Mouse (Mus musculus): ENCODE results near the gene Ankfn1. TPM values are rescaled to one million over a fixed set of nuclear protein-coding genes. Genes with fewer than 3 reads are reported as not detected.

Gene Ankfn1
- polyA plus RNA-seq, 1 experiment from 2014 or later: 1.8 TPM

GRCm38 (mm10) chr11:89418644-89419043, 358.8 kb downstream of the Ankfn1 start:
- WGBS: 87% methylated on average over 12 of the region's 12 CpGs
- ATAC-seq (ENCODE audit: insufficient number of reproducible peaks, low FRiP score, low TSS enrichment, low read depth): no peak

GRCm38 (mm10) chr11:89416769-89417168, 360.7 kb downstream of the Ankfn1 start:
- ATAC-seq (ENCODE audit: insufficient number of reproducible peaks, low FRiP score, low TSS enrichment, low read depth): no peak
- H3K4me3 ChIP-seq (replicated peaks): no peak overlapping the region
- H3K36me3 ChIP-seq: no peaks in the 10 kb centered on the region
- H3K9ac ChIP-seq: no peak overlapping the region
- H3K9me3 ChIP-seq (replicated peaks): no peaks in the 10 kb centered on the region
- peaks cover 6% of the 10 kb centered on the region; the same call in 1 of the 2 replicates for H3K4me1 ChIP-seq
- H3K4me2 ChIP-seq (replicated peaks): no peak overlapping the region
- WGBS: 79% methylated on average over 6 of the region's 6 CpGs
- H3K27me3 ChIP-seq: no peaks in the 10 kb centered on the region
- no peak overlapping the region for H3K27ac ChIP-seq (replicated peaks)

More at GRCm38 (mm10) chr11:89418644-89419043, 358.8 kb downstream of the Ankfn1 start:
- Histone ChIP-seq H3K4me3 (replicated peaks) (no peak overlapping the region), H3K9ac (no peak overlapping the region), H3K27me3 (no peaks in the 10 kb centered on the region), H3K4me2 (replicated peaks) (no peak overlapping the region), H3K9me3 (replicated peaks) (no peaks in the 10 kb centered on the region), H3K36me3 (no peaks in the 10 kb centered on the region), H3K27ac (replicated peaks) (no peak overlapping the region), H3K4me1 (peaks cover 17% of the 10 kb centered on the region)

GRCm38 (mm10) chr11:89408774-89409173, 368.7 kb downstream of the Ankfn1 start:
- 59% methylated on average over 6 of the region's 6 CpGs for WGBS
- Histone ChIP-seq H3K27me3 (no peaks in the 10 kb centered on the region), H3K4me3 (replicated peaks) (no peak overlapping the region), H3K36me3 (no peaks in the 10 kb centered on the region), H3K27ac (replicated peaks) (no peak overlapping the region), H3K9ac (no peak overlapping the region), H3K4me1 (no peaks in the 10 kb centered on the region), H3K4me2 (replicated peaks) (no peak overlapping the region), H3K9me3 (replicated peaks) (no peaks in the 10 kb centered on the region)
- ATAC-seq (ENCODE audit: insufficient number of reproducible peaks, low FRiP score, low TSS enrichment, low read depth): no peak

- Histone ChIP-seq H3K4me1 (no peaks in the 10 kb centered on the region), H3K4me3 (replicated peaks) (no peak overlapping the region), H3K27me3 (no peaks in the 10 kb centered on the region), H3K4me2 (replicated peaks) (no peak overlapping the region), H3K27ac (replicated peaks) (no peak overlapping the region), H3K9me3 (replicated peaks) (no peaks in the 10 kb centered on the region), H3K36me3 (no peaks in the 10 kb centered on the region), H3K9ac (no peak overlapping the region)
- no peak for ATAC-seq (ENCODE audit: insufficient number of reproducible peaks, low FRiP score, low TSS enrichment, low read depth)
- 92% methylated on average over 1 of the region's 1 CpGs for WGBS
Observed at GRCm38 (mm10) chr11:89404489-89404888, 373.0 kb downstream of the Ankfn1 start.

GRCm38 (mm10) chr11:89403436-89403835, 374.0 kb downstream of the Ankfn1 start:
- no peaks in the 10 kb centered on the region for H3K4me1 ChIP-seq
- WGBS: 93% methylated on average over 14 of the region's 14 CpGs
- H3K36me3 ChIP-seq: no peaks in the 10 kb centered on the region
- H3K4me3 ChIP-seq (replicated peaks): no peak overlapping the region
- H3K9ac ChIP-seq: no peak overlapping the region
- no peaks in the 10 kb centered on the region for H3K9me3 ChIP-seq (replicated peaks)
- no peak for ATAC-seq (ENCODE audit: insufficient number of reproducible peaks, low FRiP score, low TSS enrichment, low read depth)
- H3K27me3 ChIP-seq: no peaks in the 10 kb centered on the region
- no peak overlapping the region for H3K4me2 ChIP-seq (replicated peaks)
- H3K27ac ChIP-seq (replicated peaks): no peak overlapping the region

GRCm38 (mm10) chr11:89388851-89389250, 388.6 kb downstream of the Ankfn1 start:
- H3K4me2 ChIP-seq (replicated peaks): no peak overlapping the region
- H3K27ac ChIP-seq (replicated peaks): no peak overlapping the region
- no peak overlapping the region for H3K9ac ChIP-seq
- no peaks in the 10 kb centered on the region for H3K4me1 ChIP-seq
- no peaks in the 10 kb centered on the region for H3K9me3 ChIP-seq (replicated peaks)
- WGBS: 75% methylated on average over 2 of the region's 2 CpGs
- no peaks in the 10 kb centered on the region for H3K36me3 ChIP-seq
- no peak overlapping the region for H3K4me3 ChIP-seq (replicated peaks)
- no peak for ATAC-seq (ENCODE audit: insufficient number of reproducible peaks, low FRiP score, low TSS enrichment, low read depth)
- no peaks in the 10 kb centered on the region for H3K27me3 ChIP-seq

GRCm38 (mm10) chr11:89382634-89383009, 394.8 kb downstream of the Ankfn1 start:
- ATAC-seq (ENCODE audit: insufficient number of reproducible peaks, low FRiP score, low TSS enrichment, low read depth): peak; percentile 13; the same call in 1 of the 2 replicates
- Histone ChIP-seq H3K27ac (replicated peaks) (no peak overlapping the region), H3K4me3 (replicated peaks) (no peak overlapping the region), H3K4me2 (replicated peaks) (no peak overlapping the region), H3K36me3 (no peaks in the 10 kb centered on the region), H3K9ac (no peak overlapping the region), H3K4me1 (peaks cover 11% of the 10 kb centered on the region), H3K27me3 (no peaks in the 10 kb centered on the region), H3K9me3 (replicated peaks) (no peaks in the 10 kb centered on the region)
- 38% methylated on average over 2 of the region's 2 CpGs for WGBS

- Histone ChIP-seq H3K27me3 (no peaks in the 10 kb centered on the region), H3K36me3 (no peaks in the 10 kb centered on the region), H3K9me3 (replicated peaks) (no peaks in the 10 kb centered on the region), H3K4me3 (replicated peaks) (no peak overlapping the region), H3K9ac (no peak overlapping the region), H3K4me1 (peaks cover 11% of the 10 kb centered on the region), H3K27ac (replicated peaks) (peak overlapping the region; percentile 39; the same call in 1 of the 2 replicates), H3K4me2 (replicated peaks) (no peak overlapping the region)
- ATAC-seq (ENCODE audit: insufficient number of reproducible peaks, low FRiP score, low TSS enrichment, low read depth): peak; percentile 74
- WGBS: 10% methylated on average over 8 of the region's 8 CpGs
Observed at GRCm38 (mm10) chr11:89381782-89382633, 395.4 kb downstream of the Ankfn1 start.

GRCm38 (mm10) chr11:89370941-89371340, 406.5 kb downstream of the Ankfn1 start:
- WGBS: 76% methylated on average over 14 of the region's 14 CpGs
- no peaks in the 10 kb centered on the region for H3K9me3 ChIP-seq (replicated peaks)
- H3K4me3 ChIP-seq (replicated peaks): no peak overlapping the region
- no peak overlapping the region for H3K9ac ChIP-seq
- H3K36me3 ChIP-seq: no peaks in the 10 kb centered on the region
- H3K4me1 ChIP-seq: peaks cover 10% of the 10 kb centered on the region; the same call in 1 of the 2 replicates
- no peak for ATAC-seq (ENCODE audit: insufficient number of reproducible peaks, low FRiP score, low TSS enrichment, low read depth)
- no peaks in the 10 kb centered on the region for H3K27me3 ChIP-seq
- H3K4me2 ChIP-seq (replicated peaks): no peak overlapping the region
- H3K27ac ChIP-seq (replicated peaks): no peak overlapping the region

GRCm38 (mm10) chr11:89370373-89370772, 407.1 kb downstream of the Ankfn1 start:
- Histone ChIP-seq H3K9ac (no peak overlapping the region), H3K4me2 (replicated peaks) (no peak overlapping the region), H3K27me3 (no peaks in the 10 kb centered on the region), H3K9me3 (replicated peaks) (no peaks in the 10 kb centered on the region), H3K27ac (replicated peaks) (no peak overlapping the region), H3K4me3 (replicated peaks) (no peak overlapping the region), H3K4me1 (peaks cover 10% of the 10 kb centered on the region; the same call in 1 of the 2 replicates), H3K36me3 (no peaks in the 10 kb centered on the region)
- 85% methylated on average over 7 of the region's 7 CpGs for WGBS
- ATAC-seq (ENCODE audit: insufficient number of reproducible peaks, low FRiP score, low TSS enrichment, low read depth): no peak

GRCm38 (mm10) chr11:89363981-89364380, 413.5 kb downstream of the Ankfn1 start:
- Histone ChIP-seq H3K4me2 (replicated peaks) (no peak overlapping the region), H3K4me1 (no peaks in the 10 kb centered on the region), H3K36me3 (no peaks in the 10 kb centered on the region), H3K27me3 (no peaks in the 10 kb centered on the region), H3K9ac (no peak overlapping the region), H3K27ac (replicated peaks) (no peak overlapping the region), H3K9me3 (replicated peaks) (no peaks in the 10 kb centered on the region), H3K4me3 (replicated peaks) (no peak overlapping the region)
- WGBS: 90% methylated on average over 3 of the region's 3 CpGs
- ATAC-seq (ENCODE audit: insufficient number of reproducible peaks, low FRiP score, low TSS enrichment, low read depth): no peak

- WGBS: 84% methylated on average over 3 of the region's 3 CpGs
- H3K27ac ChIP-seq (replicated peaks): no peak overlapping the region
- no peak overlapping the region for H3K4me3 ChIP-seq (replicated peaks)
- no peak overlapping the region for H3K9ac ChIP-seq
- 0 out of 2 replicates have a peak, but pooled peaks cover 5% of the 10 kb centered on the region for H3K4me1 ChIP-seq
- no peak overlapping the region for H3K4me2 ChIP-seq (replicated peaks)
- H3K9me3 ChIP-seq (replicated peaks): no peaks in the 10 kb centered on the region
- H3K27me3 ChIP-seq: no peaks in the 10 kb centered on the region
- no peak for ATAC-seq (ENCODE audit: insufficient number of reproducible peaks, low FRiP score, low TSS enrichment, low read depth)
- no peaks in the 10 kb centered on the region for H3K36me3 ChIP-seq
Observed at GRCm38 (mm10) chr11:89360895-89361294, 416.6 kb downstream of the Ankfn1 start.

Measured in embryonic facial prominence, embryonic 15.5 days (tissue).